Mouse (Mus musculus): ENCODE data around the gene Pard3b.

Pard3b gene

DNA sequence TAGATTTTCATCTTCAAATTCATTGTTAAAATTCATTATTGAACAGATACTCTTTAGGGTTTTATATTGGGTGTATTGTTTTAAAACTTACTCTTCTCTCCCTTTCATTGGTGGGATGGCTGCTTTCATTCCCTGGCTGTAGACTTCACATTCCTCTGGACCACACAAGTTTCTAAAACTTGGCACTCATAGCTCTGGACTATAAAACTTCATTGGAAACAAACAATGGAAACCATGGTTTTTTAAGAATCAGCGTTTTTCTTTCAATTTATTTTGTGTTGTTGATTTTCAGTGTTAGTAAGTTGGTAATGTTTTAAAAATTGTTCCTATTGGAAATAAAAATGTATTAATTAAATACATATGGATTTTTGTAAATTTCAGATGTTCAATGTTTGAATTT lies 118.1 kb downstream of the Pard3b start:
- no peak for DNase-seq

- DNase-seq: no peak
Observed at GRCm38 (mm10) chr1:61771213-61771612, 132.6 kb downstream of the Pard3b start.

DNA sequence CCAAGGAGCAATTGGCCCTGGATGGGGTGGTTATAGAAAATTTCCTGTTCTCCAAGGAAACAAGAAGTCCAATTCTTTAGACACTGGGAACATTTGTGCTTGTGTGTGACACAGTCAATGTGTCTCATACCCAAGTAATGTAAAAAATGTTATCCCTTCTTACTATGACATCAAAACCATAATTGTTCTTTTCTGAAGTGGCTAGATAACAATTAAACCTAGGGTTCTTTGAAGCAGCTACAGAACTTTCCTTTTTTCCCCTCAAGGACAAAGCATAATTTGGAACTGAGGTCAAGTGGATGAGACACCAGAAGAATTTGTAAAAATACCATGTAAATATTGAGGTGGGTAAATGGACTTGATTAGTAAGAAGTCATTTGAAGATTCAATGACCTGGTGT lies 140.1 kb downstream of the Pard3b start:
- DNase-seq: no peak

GRCm38 (mm10) chr1:61779906-61780305 lies 141.3 kb downstream of the Pard3b start:
- DNase-seq: no peak

GRCm38 (mm10) chr1:61796296-61796695 lies 157.7 kb downstream of the Pard3b start:
- DNase-seq: no peak

- DNase-seq: no peak
Observed at GRCm38 (mm10) chr1:61820213-61820612, 181.6 kb downstream of the Pard3b start.

DNA sequence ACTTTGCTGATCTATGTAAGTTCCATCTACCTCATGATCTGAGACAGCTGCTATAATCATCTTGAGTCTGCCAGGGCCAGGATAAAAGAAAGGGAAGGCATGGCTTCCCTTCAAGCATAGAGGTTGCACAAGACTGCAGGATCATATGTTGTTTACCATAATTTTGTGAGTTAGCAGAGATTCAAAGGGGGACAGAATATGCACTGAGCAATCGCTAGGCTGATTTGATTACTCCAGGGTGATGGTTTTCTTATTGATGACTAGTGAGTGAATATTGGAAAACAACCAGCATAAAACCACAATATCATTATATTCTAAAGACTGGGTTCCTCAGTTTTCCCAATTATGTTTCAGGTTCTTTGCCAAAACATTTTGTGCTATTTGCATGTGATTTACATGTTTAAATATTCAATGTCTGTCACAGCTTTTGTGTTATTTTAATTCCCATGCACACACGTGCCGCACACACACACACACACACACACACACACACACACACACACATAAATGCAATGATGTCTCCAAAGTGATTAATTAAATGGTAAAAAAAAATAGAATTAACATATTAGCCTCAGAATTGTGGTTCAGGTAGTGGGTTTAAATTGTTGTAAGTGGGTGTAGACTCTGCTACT lies 187.1 kb downstream of the Pard3b start:
- DNase-seq: no peak

DNA sequence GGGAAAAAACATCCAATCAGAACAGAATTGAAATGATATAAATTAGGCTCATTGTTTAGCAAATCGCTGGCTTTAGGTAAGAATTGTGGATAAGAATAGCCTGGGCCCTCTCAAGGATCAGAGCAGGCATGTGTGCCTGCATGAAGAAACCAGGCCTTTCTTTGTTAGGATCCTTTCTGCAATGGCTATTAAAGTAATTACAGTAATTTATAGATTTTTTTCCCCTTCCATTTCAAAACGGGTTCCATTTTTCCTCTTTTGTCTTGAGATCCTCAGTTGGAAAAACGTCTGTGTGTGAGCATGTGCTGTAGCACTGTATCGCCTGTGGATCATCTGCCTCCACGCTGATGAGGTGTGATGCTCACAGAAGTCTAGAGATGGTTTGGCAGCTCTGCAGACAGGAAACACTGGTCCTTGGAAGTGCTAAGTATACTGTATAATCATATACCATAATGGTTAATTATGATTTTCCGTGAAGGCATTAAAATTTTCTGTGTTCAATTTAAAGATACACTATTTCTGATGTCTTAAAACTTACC lies 198.5 kb downstream of the Pard3b start:
- DNase-seq: no peak

DNA sequence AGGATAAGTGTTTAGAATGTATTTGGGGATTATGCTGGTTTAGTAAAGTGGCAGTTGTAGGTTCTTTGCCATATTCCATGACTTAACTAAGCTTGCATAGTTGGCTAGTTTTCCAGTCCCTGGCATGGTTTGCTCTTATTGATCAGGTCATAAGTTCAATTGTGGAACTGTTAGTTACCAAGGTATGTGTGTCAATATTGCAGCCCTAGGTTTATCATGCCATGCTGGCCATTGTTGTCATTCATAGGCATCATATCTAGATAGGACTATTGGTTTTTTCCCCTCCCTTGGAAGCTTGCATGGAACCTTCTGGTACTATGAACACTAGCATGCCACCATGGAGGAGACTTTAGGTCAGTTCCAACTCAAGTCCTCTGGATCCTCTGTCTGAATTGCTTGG lies 208.0 kb downstream of the Pard3b start:
- DNase-seq: no peak

- DNase-seq: no peak
Observed at GRCm38 (mm10) chr1:61849029-61849714, 210.5 kb downstream of the Pard3b start.

DNA sequence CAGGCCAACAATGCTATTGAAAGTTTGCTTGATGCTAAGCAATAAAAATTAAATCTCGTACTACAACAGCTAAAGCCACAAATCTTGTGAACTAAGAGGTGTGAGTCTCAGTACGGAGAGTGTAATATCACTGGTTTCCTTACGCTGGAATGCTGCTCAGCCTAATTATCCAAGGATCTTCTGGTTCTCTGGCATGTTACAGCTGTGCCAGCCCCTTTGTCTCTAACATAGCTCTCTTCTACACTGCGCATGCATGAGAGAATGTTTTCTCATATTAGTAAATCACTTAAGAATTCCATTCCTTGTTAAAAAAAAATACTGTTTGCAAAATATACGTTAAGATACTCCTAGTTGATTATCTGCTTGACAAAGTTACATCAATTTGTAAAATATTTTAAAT lies 211.8 kb downstream of the Pard3b start:
- DNase-seq: no peak

DNA sequence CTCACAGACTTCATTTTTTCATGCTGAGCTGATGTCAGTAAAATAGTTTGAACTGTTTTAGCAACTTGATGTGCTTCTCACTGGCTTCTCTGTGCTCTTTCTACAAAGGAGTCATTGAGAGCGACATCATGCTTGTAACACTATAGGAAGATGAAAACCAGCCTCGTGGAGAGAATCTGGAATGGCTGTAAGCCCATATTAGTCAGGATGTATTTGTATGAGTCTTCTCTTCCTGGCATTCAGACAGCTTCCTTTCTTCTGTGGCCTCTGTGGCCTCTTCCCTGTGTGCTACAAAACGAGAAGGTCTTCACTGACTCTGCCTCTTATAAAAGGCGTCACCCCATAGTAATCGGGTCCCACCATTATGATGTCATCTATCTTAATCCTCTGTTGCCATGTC lies 212.6 kb downstream of the Pard3b start:
- DNase-seq: no peak

DNA sequence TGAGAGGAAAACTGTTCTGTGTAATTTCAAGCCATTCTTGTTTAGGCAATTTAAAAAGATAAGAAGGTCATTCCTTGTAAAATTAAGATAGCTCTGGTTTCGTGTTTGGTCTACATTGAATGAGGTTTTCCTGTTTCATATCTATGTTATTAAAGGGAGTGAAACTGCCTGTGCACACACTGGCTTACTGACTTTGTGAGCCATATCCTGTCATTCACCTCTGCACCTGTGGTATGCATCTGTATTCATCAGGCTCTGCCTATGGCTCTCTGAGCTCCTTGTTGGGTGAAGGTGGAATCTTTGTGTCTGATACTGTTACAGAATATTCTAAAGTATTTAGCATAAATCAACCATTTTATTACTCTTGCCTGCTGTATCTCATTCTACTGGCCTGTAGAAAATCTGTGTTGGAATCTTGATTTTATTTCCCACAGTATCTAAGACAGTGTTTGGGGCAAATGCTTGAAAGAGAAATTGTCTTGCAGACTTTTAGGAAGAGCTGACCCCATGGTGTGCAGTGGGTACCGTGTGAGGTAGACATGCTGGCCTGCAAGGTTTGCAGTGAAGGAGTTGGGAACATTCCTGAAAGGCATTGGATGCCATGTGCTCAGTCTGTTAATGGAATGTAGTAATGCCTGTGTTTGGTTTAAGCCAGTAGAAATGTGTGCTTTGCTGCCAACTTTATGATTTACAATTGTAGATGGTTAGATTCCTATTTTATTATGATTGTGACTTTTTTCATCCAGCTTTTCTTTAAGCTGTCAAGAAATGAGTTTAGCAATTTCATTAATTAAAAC lies 228.9 kb downstream of the Pard3b start:
- DNase-seq: no peak

GRCm38 (mm10) chr1:61874875-61875274 lies 236.3 kb downstream of the Pard3b start:
- no peak for DNase-seq

DNA sequence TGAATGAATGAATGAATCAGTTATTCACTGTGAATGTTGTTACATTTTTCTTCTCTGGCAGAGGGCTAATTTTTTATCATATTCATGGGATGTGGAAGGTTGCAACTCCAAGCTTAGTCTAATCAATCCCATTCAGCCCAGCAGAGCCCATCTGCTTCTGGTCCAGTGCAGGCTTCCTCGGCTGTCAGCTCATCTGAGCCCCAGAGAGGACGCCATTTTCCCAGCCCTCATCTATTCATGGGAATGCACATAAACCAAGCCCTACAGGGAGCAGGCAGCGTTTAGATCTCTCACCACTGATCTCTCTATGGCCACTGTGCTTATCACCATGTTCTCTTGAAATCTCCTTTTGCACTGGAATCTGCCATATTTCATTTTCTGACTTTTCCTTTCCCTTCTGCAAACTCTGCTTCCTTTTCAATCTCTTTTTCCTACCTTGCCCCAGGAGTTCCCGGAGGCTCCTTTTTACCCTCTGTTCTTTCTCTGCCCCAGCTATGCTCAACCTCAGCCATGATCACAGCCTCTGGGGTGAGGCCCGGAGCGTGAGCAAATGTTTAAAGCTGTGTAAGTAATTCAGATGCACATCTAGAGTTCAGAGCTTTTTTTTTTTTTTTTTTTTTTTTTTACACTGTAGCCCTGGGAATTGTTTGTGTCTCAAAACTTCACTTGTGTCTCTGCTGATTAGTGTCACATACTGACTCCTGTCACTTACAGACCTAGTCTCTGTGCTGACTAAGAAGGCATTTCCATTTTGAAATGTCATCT lies 241.3 kb downstream of the Pard3b start:
- no peak for DNase-seq

GRCm38 (mm10) chr1:61896048-61896447 lies 257.4 kb downstream of the Pard3b start:
- peak; percentile 53 for DNase-seq

DNA sequence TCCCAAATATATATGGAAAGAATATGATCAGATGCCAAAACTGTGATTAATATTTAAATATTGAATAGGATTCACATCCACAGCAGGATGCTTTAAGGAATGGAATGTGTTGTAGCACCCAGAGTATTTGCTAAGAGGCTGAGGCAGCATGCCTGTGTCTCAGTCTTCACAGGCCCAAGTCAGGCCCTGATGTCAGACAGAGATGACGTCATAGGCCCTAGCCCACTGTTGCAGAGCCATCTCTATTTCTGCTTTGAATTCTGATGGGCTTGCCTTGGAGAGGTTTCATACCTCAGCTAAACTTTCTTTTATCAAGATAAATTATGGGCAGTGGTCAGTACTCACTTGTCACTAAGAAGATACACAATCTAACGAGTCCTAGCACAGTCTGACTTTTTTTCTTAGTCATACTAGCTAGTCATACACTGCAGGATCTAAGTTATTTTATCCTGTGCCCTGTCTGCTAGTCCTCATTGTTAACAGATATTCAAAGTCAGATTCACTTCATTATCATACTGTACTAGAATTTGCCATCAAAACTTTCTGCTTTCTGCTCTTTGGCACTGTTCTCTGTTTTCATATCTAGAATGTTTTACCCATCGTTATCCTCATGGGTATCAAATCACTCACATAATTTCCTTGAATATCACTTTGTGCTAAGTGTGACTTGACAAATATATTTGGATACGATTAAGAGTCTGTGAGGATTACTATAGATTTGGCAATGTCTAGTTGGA lies 264.8 kb downstream of the Pard3b start:
- DNase-seq: no peak

DNA sequence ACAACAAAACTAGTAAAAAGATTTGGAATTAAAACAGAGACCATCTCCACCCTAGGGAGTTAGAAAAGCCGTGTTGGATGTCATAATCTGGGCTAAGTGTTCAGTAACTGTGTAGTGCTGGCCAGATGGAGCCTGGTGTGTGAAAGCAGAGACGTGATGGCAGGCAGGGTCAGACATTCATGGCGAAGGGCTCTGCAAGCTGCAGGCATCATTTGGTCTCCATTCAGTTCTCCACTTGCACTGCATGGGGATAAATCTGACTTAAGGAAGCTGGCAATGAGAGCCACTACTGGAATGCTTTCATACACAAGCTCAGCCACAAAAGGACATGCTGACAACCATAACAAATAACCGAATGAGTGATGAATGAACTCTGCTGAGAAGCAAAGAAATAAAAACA lies 265.4 kb downstream of the Pard3b start:
- DNase-seq: no peak

DNA sequence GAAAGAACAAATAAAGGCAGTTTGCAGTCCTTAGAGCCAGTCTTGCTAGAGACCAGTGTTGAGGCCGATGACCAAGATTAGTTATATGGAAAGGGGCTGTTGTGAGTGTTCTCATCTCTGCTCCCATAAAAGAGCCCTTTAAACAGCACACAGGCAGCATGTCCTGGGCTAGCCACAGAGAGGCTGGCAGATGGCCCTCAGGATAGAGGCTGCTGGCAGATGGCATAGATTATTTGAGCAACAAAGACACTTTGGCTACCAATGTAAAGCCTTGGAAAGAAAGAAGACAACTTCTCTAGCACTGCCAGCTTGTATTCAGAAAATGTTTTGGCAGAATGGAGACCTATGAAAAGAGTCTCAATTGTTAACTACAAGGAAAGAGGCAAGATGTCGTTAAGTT lies 274.3 kb downstream of the Pard3b start:
- peak; percentile 65 for DNase-seq

GRCm38 (mm10) chr1:61924958-61925357 lies 286.3 kb downstream of the Pard3b start:
- DNase-seq: no peak

DNA sequence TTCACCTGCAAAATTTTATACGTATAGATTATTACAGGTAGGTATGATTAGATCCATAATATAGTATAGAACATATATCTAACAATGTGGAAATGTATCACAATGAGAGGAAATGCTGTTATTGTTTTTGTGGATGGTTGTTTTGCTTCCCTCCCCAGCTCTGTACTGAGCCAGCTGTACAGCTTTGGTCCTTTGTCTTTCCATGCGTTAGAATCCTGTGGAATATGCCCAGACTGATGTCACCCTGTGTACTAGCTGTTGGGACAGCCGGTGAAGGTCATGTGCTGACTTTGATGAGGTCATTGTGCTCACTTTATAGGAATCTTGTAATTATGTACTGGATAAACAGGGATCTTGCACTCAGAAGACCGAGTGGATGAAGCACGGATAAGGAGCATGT lies 286.9 kb downstream of the Pard3b start:
- DNase-seq: no peak

DNA sequence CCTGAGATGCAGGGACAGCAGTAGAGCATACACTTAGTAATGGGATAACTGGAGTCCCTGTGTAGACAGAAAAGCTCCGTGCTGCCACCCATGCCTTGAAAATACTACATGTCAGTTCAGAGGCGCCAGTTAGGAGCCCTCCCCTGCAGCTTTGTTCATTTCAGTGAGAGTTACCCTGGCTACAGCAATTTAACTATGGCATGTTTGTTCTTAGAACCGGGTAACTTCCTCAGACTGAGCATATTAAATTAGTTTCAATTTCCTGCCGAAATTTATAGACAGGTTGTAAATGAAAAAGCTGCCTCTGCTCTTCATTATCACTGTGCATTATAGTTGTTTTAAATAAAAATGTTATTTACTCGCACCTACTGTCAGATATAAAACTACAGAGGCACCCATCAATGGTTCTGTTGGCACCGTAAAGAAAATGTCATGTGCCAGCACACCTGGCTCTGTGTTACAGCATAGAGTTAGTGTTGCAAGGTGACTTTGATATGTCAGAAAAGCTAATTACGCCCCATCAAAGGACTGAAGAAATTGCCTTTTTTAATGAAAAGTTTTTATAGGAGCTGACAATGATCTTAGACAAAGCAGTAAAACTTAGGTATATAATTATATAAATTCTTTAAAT lies 289.6 kb downstream of the Pard3b start:
- no peak for DNase-seq
